Mouse (Mus musculus): ENCODE measurements around the gene Rfx3. TPM values are rescaled to one million over a fixed set of nuclear protein-coding genes. Genes with fewer than 3 reads are reported as not detected.

The Rfx3 gene
- 12.6 and 13.6 TPM in 2 replicates for polyA plus RNA-seq (2015; fragmentation: Nextera tagmentation; extraction: Ambion mirVana)

DNA sequence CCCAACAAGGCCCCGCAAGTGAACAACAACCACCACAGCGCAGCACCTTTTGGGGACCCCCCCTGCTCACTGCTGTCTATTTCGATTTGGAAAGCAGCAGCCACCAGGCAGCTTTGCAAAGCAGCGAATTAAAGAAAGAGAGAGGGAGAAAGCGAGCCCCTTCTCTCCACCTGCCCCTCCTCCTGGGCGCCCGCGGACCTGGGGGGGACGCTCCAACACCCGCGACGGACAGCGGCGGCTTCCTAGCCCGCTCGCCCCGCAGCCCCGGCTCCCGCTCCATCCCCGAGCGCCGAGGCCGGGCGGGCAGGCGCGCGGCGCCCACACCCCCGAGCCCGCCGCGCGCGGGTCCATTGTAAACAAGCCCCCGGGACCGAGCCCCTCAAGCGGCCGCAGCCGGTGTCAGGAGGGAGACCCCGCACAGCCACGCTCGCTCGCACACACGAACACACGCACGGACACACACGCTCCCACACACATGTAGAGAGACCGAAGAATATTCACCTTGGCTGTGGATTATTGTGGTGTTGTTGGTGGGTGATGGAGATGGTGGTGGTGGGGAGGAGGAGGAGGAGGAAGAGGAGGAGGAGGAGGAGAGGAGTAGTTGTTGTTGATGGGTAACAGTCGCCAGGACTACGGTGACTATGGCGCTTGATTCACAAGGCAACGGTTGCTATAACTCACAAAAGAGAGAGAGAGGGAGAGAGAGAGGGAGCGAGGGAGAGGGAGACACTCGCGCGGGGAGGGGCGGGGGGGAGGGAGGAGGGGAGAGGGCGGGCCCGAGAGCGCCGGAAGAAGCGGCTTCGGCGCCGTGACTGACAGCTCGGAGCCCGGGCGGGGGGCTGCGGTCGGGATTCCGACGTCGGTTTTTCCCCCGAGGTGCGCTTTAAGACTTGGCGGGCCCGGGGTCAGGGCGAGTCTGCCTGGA is at the start of gene Rfx3:
Rfx3 (minus strand) TSS at position 696 of the 925 bp plus-strand sequence.
- H3K27ac ChIP-seq (ENCODE audit: low read length), result peak within 1 kb of the TSS; percentile 100
- peak; percentile 89 for ATAC-seq (ENCODE audit: low read depth)
- H3K4me1 ChIP-seq (replicated peaks; ENCODE audit: control insufficient read depth, insufficient read depth, low read length), result no peaks in the 10 kb centered on the region; the same call in 1 of the 2 replicates
- H3K4me3 ChIP-seq (ENCODE audit: low read length), result peak within 1 kb of the TSS; percentile 91
- under 1% methylated on average over 62 of the region's 78 CpGs for WGBS
- peak within 1 kb of the TSS; percentile 94 for H3K9ac ChIP-seq (ENCODE audit: low read length)
- H3K27me3 ChIP-seq (ENCODE audit: control insufficient read depth, insufficient read depth, low read depth, low read length), result no peaks in the 10 kb centered on the region
- H3K9me3 ChIP-seq (ENCODE audit: control insufficient read depth, low read length), result no peaks in the 10 kb centered on the region
- no peaks in the 10 kb centered on the region for H3K36me3 ChIP-seq (ENCODE audit: control insufficient read depth, insufficient read depth, low read length)
- peak within 1 kb of the TSS; percentile 88 for H3K4me2 ChIP-seq (ENCODE audit: low read depth, low read length)

DNA sequence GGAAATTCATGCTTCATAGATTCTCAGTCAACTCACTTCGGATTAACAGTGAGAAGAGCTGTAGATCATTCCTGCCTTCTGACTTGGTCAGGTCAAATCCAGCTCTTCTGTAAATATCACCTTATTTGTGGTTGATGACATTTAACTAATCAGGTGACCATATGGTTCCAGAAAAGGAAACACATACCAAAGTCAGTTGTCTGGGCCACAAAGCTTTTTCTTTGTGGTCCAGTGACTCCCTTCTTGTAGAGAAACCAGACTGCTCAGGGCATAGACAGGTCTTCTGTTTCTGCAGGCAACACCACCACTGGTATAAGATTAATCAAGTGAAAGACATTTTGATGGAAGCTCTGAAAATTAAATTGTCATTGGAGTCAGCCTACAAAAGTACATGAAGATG is 41.1 kb upstream of the Rfx3 start:
- Histone ChIP-seq H3K9me3 (ENCODE audit: control insufficient read depth, low read length) (no peaks in the 10 kb centered on the region), H3K36me3 (ENCODE audit: control insufficient read depth, insufficient read depth, low read length) (no peaks in the 10 kb centered on the region), H3K27ac (ENCODE audit: low read length) (no peak overlapping the region), H3K4me2 (ENCODE audit: low read depth, low read length) (no peak overlapping the region), H3K27me3 (ENCODE audit: control insufficient read depth, insufficient read depth, low read depth, low read length) (no peaks in the 10 kb centered on the region), H3K9ac (ENCODE audit: low read length) (no peak overlapping the region), H3K4me3 (ENCODE audit: low read length) (no peak overlapping the region), H3K4me1 (replicated peaks; ENCODE audit: control insufficient read depth, insufficient read depth, low read length) (no peaks in the 10 kb centered on the region)
- WGBS, result 74% methylated on average over 1 of the region's 1 CpGs
- ATAC-seq (ENCODE audit: low read depth), result no peak

DNA sequence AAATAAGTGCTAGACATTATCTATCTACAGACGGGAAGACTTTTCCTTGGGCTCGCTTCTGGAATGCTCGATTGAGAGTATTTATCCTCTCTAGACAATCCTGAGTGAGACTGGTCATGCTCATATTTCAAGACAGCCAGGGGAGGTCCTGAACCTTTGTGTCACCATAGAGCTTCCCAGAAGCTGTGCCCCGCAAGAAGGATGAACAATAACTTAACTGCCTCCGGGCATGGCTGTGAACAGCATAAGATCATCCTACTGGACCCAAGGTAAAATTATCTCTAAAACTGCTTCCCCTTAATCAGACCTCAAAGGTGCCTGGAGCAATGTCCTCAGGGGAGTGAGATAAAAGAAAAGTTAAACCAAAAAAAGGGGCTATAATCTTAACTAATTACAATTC is 40.6 kb upstream of the Rfx3 start:
- Histone ChIP-seq H3K27ac (ENCODE audit: low read length) (no peak overlapping the region), H3K9me3 (ENCODE audit: control insufficient read depth, low read length) (no peaks in the 10 kb centered on the region), H3K9ac (ENCODE audit: low read length) (no peak overlapping the region), H3K4me1 (replicated peaks; ENCODE audit: control insufficient read depth, insufficient read depth, low read length) (no peaks in the 10 kb centered on the region), H3K4me2 (ENCODE audit: low read depth, low read length) (no peak overlapping the region), H3K27me3 (ENCODE audit: control insufficient read depth, insufficient read depth, low read depth, low read length) (no peaks in the 10 kb centered on the region), H3K36me3 (ENCODE audit: control insufficient read depth, insufficient read depth, low read length) (no peaks in the 10 kb centered on the region), H3K4me3 (ENCODE audit: low read length) (no peak overlapping the region)
- ATAC-seq (ENCODE audit: low read depth), result no peak
- 68% methylated on average over 5 of the region's 5 CpGs for WGBS

DNA sequence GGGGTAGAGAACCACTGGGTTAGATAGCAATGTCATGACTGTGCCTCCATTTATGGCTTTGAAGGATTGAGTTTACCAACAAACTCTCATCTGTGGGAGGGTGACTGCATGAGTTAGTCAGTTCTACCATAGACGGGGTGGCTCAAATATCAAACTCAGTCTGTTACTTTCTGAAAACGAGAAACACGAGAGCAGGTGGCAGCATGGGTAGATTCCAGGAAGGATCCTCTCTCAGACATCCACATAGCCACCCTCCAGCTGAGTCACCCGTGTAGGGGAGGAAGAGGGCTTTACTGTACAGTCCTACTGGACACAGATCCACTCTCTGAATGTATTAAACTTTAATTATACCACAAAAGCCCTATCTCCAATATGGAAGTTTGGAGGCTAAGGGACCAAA is 38.3 kb upstream of the Rfx3 start:
- no peaks in the 10 kb centered on the region for H3K9me3 ChIP-seq (ENCODE audit: control insufficient read depth, low read length)
- H3K36me3 ChIP-seq (ENCODE audit: control insufficient read depth, insufficient read depth, low read length), result no peaks in the 10 kb centered on the region
- H3K27me3 ChIP-seq (ENCODE audit: control insufficient read depth, insufficient read depth, low read depth, low read length), result no peaks in the 10 kb centered on the region
- WGBS, result 79% methylated on average over 4 of the region's 4 CpGs
- H3K4me3 ChIP-seq (ENCODE audit: low read length), result no peak overlapping the region
- H3K9ac ChIP-seq (ENCODE audit: low read length), result no peak overlapping the region
- no peaks in the 10 kb centered on the region for H3K4me1 ChIP-seq (replicated peaks; ENCODE audit: control insufficient read depth, insufficient read depth, low read length)
- H3K27ac ChIP-seq (ENCODE audit: low read length), result no peak overlapping the region
- no peak for ATAC-seq (ENCODE audit: low read depth)
- no peak overlapping the region for H3K4me2 ChIP-seq (ENCODE audit: low read depth, low read length)

DNA sequence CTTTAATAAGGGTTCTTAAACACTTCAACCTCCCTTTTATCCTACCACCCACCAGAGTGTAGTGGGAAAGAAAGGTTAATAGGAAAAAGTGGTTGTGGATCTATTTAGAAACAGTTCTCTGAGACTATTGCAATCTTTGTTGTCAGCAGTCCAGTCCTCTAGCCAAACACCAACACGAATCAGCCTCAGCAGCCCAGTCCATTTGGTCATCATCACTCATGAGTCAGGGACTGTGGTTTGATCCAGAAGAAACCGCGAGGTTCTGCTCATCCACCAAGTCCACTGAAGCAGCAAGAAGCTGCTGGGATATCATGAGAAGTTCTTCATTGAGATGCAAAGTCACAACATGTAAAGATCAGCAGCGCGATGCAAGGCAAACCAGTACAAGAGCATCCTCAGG is 35.8 kb upstream of the Rfx3 start:
- no peaks in the 10 kb centered on the region for H3K9me3 ChIP-seq (ENCODE audit: control insufficient read depth, low read length)
- 81% methylated on average over 5 of the region's 5 CpGs for WGBS
- no peak overlapping the region for H3K4me3 ChIP-seq (ENCODE audit: low read length)

DNA sequence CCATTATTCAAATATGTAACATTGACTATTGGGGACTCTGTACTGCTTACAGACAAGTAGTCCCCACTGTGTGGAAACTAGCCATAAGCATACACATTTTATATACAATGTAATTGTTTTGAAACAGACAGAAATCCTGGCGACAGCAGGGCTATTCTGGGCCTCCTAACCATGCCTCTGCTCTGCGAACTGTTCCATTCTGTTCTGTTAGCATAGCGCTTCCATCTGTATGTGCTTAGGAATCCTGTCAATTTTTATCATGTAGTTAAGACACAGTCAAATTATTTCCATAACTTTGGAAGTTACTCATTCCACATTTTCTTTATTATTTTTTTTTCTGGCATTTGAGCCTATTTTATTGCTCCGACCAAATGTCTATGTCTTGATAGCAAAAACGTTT is 34.0 kb upstream of the Rfx3 start:
- no peak for ATAC-seq (ENCODE audit: low read depth)
- no peak overlapping the region for H3K27ac ChIP-seq (ENCODE audit: low read length)
- H3K9ac ChIP-seq (ENCODE audit: low read length), result no peak overlapping the region
- 62% methylated on average over 5 of the region's 5 CpGs for WGBS
- no peak overlapping the region for H3K4me3 ChIP-seq (ENCODE audit: low read length)
- H3K36me3 ChIP-seq (ENCODE audit: control insufficient read depth, insufficient read depth, low read length), result no peaks in the 10 kb centered on the region
- H3K9me3 ChIP-seq (ENCODE audit: control insufficient read depth, low read length), result no peaks in the 10 kb centered on the region
- no peaks in the 10 kb centered on the region for H3K27me3 ChIP-seq (ENCODE audit: control insufficient read depth, insufficient read depth, low read depth, low read length)
- no peaks in the 10 kb centered on the region for H3K4me1 ChIP-seq (replicated peaks; ENCODE audit: control insufficient read depth, insufficient read depth, low read length)
- no peak overlapping the region for H3K4me2 ChIP-seq (ENCODE audit: low read depth, low read length)

More for the DNA sequence above, 35.8 kb upstream of the Rfx3 start:
- H3K36me3 ChIP-seq (ENCODE audit: control insufficient read depth, insufficient read depth, low read length), result no peaks in the 10 kb centered on the region
- H3K4me1 ChIP-seq (replicated peaks; ENCODE audit: control insufficient read depth, insufficient read depth, low read length), result no peaks in the 10 kb centered on the region
- no peak overlapping the region for H3K9ac ChIP-seq (ENCODE audit: low read length)
- no peak overlapping the region for H3K27ac ChIP-seq (ENCODE audit: low read length)
- H3K27me3 ChIP-seq (ENCODE audit: control insufficient read depth, insufficient read depth, low read depth, low read length), result no peaks in the 10 kb centered on the region
- no peak overlapping the region for H3K4me2 ChIP-seq (ENCODE audit: low read depth, low read length)
- no peak for ATAC-seq (ENCODE audit: low read depth)

DNA sequence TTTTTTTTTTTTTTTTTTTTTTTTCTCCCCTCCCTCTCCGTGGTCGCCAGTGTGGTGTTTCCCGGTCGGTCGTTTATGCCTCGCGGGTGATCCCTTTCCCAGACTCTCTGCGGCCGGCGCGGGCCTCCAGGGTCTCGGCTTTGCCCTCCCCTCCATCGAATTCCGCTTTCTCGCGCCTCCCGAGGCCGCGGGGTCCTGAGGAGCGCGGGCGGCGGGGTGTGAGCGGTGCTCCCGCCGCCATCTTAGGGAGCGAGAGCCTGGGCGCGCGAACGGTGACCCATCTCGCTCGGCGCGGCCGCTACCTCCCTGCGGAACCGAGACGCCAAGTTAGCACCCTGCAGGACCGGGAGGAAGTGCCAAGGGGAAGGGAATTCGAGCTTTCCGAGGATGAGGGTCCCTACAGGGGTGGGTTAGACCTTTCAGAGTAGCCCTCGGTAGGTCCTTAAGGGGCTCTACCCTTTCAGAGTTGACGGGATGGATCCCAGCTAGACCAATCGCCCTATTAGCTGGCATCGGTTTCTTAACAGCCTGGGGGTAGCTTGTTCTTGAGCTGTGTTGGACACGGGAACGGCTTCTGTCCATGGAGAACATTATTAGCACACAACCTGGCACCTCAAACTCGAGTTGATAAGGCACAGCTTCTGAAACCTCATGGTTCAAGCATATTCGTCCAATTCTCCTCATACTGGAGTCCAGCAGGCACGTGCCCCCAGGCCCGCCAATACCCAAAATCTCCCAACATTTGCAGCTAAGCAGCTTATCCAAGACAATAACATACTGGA is 943 bp upstream of the Rfx3 start:
- Histone ChIP-seq H3K4me3 (ENCODE audit: low read length) (peak overlapping the region; percentile 91), H3K27me3 (ENCODE audit: control insufficient read depth, insufficient read depth, low read depth, low read length) (no peaks in the 10 kb centered on the region), H3K4me2 (ENCODE audit: low read depth, low read length) (peak overlapping the region; percentile 88), H3K9me3 (ENCODE audit: control insufficient read depth, low read length) (no peaks in the 10 kb centered on the region), H3K4me1 (replicated peaks; ENCODE audit: control insufficient read depth, insufficient read depth, low read length) (no peaks in the 10 kb centered on the region; the same call in 1 of the 2 replicates), H3K9ac (ENCODE audit: low read length) (peak overlapping the region; percentile 84), H3K27ac (ENCODE audit: low read length) (peak overlapping the region; percentile 100), H3K36me3 (ENCODE audit: control insufficient read depth, insufficient read depth, low read length) (no peaks in the 10 kb centered on the region)
- under 1% methylated on average over 52 of the region's 52 CpGs for WGBS
- peak; percentile 64 for ATAC-seq (ENCODE audit: low read depth)

DNA sequence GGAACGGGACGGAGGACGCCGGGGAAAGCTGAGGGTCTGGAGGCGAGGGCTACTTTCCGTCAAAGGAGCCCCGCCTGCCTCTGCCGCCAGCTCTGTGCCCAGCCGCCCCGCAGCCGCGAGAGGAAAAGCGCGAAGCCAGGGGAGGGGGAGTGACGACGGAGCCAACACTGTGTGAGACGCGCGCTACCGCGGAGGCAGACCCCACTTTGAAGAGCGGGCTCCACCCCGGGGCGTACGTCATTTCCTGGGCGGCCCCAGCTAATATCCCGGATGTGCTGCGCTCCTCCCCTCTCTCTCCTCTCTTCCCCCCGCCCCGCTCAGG is 391 bp upstream of the Rfx3 start:
- ATAC-seq (ENCODE audit: low read depth), result peak; percentile 99
- Histone ChIP-seq H3K4me3 (ENCODE audit: low read length) (peak overlapping the region; percentile 91), H3K9me3 (ENCODE audit: control insufficient read depth, low read length) (no peaks in the 10 kb centered on the region), H3K9ac (ENCODE audit: low read length) (peak overlapping the region; percentile 94), H3K27me3 (ENCODE audit: control insufficient read depth, insufficient read depth, low read depth, low read length) (no peaks in the 10 kb centered on the region), H3K36me3 (ENCODE audit: control insufficient read depth, insufficient read depth, low read length) (no peaks in the 10 kb centered on the region), H3K4me2 (ENCODE audit: low read depth, low read length) (peak overlapping the region; percentile 88), H3K27ac (ENCODE audit: low read length) (peak overlapping the region; percentile 100), H3K4me1 (replicated peaks; ENCODE audit: control insufficient read depth, insufficient read depth, low read length) (no peaks in the 10 kb centered on the region; the same call in 1 of the 2 replicates)
- WGBS, result 0% methylated on average over 22 of the region's 30 CpGs

DNA sequence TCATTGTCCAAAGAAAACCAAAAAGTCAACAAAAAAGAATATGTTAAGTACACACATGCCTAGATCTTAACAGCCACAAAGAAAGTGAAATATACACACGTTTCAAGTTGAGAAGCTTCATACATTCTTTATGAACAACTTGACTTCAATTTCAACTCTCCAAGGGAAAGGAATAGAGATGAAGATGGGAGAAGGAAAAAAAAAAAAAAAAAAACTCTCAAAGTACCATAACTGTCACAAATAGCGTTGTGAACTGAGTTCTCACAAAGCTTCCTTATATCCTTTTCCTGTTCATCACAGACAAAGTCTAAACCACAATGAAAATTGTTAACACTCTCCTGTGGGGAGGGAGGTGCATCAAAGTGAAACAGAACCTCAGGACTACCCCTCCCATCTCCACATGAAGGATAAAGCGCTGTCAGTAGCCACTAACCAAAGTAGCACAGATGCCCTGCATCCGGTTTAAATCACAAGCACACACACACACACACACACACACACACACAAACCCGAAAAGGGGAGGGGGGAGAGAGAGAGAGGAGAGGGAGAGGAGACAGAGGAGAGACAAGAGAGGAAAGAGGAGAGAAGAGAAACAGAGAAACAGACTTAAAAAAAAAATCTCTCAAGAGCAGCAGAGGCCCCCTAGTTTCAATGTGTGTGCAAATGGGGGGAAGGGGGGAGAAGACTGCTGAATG is 1.2 kb downstream of the Rfx3 start:
- 2% methylated on average over 5 of the region's 5 CpGs for whole genome bisulfite sequencing
- H3K27me3 ChIP-seq (ENCODE audit: control insufficient read depth, insufficient read depth, low read depth, low read length), result no peaks in the 10 kb centered on the region
- H3K27ac ChIP-seq (ENCODE audit: low read length), result peak overlapping the region; percentile 100
- ATAC-seq (ENCODE audit: low read depth), result no peak
- H3K4me3 ChIP-seq (ENCODE audit: low read length), result peak overlapping the region; percentile 91
- peak overlapping the region; percentile 66 for H3K4me2 ChIP-seq (ENCODE audit: low read depth, low read length)
- H3K9ac ChIP-seq (ENCODE audit: low read length), result peak overlapping the region; percentile 94
- no peaks in the 10 kb centered on the region for H3K9me3 ChIP-seq (ENCODE audit: control insufficient read depth, low read length)
- no peaks in the 10 kb centered on the region; the same call in 1 of the 2 replicates for H3K4me1 ChIP-seq (replicated peaks; ENCODE audit: control insufficient read depth, insufficient read depth, low read length)
- H3K36me3 ChIP-seq (ENCODE audit: control insufficient read depth, insufficient read depth, low read length), result no peaks in the 10 kb centered on the region
